Mouse (Mus musculus): ENCODE data around the gene Olfr601. TPM values are rescaled to one million over a fixed set of nuclear protein-coding genes. Genes with fewer than 3 reads are reported as not detected.

The Olfr601 gene
- not detected for polyA plus RNA-seq (2014; fragmentation: Illumina TruSeq; extraction: RNeasy Lipid Tissue Mini Kit (QIAGEN cat#74804))

DNA sequence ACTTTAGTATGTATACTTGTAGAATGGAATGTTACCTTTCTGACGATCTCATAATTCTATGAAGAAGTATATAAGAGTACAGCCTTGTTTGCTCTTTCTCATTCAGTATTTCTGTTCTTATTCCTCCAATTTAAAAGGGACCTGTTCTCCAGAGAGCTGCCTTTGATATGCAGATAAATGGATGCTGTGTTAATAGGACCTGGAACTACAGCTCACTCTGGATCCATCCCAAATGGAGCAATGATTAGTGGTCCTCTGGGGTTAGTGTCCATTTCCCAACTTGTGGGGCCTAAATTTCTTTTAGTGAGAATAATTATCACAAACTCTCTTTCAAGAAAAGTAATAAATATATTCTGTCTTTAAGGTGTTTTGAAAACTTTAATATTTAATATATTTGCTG is at the start of gene Olfr601:
Gene Olfr601 (minus strand): TSS at position 101 of the 400 bp plus-strand sequence.

DNA sequence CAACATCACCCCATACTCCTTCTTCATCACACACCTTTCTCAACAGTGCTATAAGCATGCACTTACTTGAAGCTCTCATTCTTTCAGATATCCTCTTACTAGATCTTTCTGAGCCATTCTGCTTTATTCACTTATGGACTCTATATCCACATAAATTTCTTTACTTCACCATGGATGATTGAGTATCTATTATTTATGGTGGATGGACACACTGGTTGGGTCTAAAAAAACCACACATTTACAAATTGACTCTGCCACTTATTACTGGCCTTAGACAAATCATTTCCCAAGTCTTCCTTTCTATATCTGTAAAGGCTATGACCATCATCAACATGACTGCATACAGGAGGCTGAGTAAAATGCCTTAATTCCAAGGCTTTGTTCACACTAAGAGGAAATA is 23.6 kb upstream of the Olfr601 start, which contains the start of gene Olfr603:
Gene Olfr603 (minus strand): TSS at position 101 of the 400 bp plus-strand sequence.

DNA sequence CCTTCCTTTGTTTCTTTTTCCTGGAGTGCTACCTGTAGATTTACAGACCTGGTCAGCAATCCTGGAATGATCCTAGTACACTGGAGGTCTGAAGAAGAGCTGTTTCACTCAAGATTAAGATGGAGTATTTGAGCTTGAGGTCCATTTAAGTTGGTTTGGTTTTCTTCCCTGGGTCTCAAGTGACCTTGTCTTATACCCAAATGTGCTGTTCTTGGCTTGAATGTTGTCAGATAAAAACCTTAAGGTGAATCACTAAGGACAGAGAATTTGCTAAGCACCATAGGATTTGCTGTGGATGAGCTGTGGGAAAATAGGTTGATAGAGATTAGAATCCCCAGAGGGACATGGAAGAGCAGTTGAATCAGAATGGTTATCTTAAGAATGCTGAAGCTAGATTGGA is 12.9 kb downstream of the Olfr601 start, which contains the start of gene Olfr600:
Gene Olfr600 (minus strand): TSS at position 101 of the 400 bp plus-strand sequence.

DNA sequence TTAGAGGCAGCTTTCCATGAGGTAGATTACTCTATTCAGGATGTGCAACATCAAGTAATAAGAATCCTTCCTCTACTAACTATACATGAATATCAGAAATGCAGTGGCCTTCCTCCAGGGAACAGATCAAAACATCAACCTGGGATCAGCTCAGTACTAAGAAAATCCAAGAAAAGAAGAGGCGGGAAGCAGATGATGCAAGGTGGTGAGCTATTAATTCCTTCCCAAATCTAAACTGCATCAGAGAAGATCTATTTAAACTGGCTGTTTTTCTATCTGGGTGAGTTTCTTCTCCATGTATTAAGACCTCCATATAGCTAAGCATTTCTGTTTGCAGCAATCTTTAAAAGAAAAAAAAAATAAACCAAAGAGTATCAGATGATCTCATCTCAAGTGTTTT is 26.8 kb downstream of the Olfr601 start, which contains the start of gene Olfr599:
Gene Olfr599 (plus strand): TSS at position 301 of the 400 bp plus-strand sequence.

DNA sequence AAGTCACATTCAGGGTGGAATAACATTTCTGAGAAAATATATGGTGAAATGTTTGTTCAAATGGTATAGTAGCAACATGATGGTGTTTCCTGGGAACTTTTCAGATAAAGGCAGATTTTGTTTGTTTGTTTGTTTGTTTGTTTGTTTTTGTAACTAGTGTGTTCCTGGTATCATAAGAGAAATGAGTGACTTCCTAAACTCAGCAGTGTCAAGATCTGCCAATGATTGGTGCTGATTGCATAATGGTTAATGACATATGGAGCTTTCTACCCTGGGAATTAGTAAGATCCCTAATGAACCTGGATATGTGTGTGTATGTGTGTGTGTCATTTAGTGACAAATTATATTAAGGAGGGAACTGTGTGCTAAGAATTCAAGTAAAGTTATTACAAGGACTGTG is 39.2 kb downstream of the Olfr601 start, which contains the start of gene Olfr598:
Gene Olfr598 (plus strand): TSS at position 301 of the 400 bp plus-strand sequence.

DNA sequence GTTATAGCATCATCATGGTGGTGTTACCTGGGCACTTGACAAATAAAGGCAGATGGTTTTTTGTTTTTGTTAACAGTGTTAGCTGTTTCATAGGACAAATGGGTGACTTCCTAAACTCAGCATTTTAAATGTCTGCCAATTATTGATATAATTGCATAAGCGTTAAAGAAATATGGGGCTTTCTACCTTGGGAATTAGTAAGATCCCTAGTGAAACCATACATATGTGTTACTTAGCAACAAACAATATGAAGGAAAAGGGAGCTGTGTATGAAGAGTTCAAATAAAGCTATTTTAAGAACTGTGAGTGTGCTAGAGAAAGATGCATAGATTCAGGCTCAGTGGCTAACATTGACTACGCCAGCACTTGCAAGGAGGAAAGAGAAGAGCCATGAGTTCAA is 46.4 kb downstream of the Olfr601 start, which contains the start of gene Olfr597:
Gene Olfr597 (plus strand): TSS at position 301 of the 400 bp plus-strand sequence.

Other genes with a start within 250 kb of the Olfr601 start
- not detected for gene Olfr586, start 237.0 kb downstream of the Olfr601 start, polyA plus RNA-seq (2014; fragmentation: Illumina TruSeq; extraction: RNeasy Lipid Tissue Mini Kit (QIAGEN cat#74804))
- not detected for gene Olfr588-ps1, start 221.8 kb downstream of the Olfr601 start, polyA plus RNA-seq (2014; fragmentation: Illumina TruSeq; extraction: RNeasy Lipid Tissue Mini Kit (QIAGEN cat#74804))
- gene Olfr589, start 206.3 kb downstream of the Olfr601 start, polyA plus RNA-seq (2014; fragmentation: Illumina TruSeq; extraction: RNeasy Lipid Tissue Mini Kit (QIAGEN cat#74804)) = not detected
- not detected for gene Olfr591, start 184.3 kb downstream of the Olfr601 start, polyA plus RNA-seq (2014; fragmentation: Illumina TruSeq; extraction: RNeasy Lipid Tissue Mini Kit (QIAGEN cat#74804))
- gene Olfr592, start 177.9 kb downstream of the Olfr601 start, polyA plus RNA-seq (2014; fragmentation: Illumina TruSeq; extraction: RNeasy Lipid Tissue Mini Kit (QIAGEN cat#74804)) = not detected
- not detected for gene Olfr593, start 150.8 kb downstream of the Olfr601 start, polyA plus RNA-seq (2014; fragmentation: Illumina TruSeq; extraction: RNeasy Lipid Tissue Mini Kit (QIAGEN cat#74804))
- not detected for gene Olfr594, start 145.7 kb downstream of the Olfr601 start, polyA plus RNA-seq (2014; fragmentation: Illumina TruSeq; extraction: RNeasy Lipid Tissue Mini Kit (QIAGEN cat#74804))
- not detected for gene Usp17ld, start 110.2 kb downstream of the Olfr601 start, polyA plus RNA-seq (2014; fragmentation: Illumina TruSeq; extraction: RNeasy Lipid Tissue Mini Kit (QIAGEN cat#74804))
- gene Olfr596, start 57.0 kb downstream of the Olfr601 start, polyA plus RNA-seq (2014; fragmentation: Illumina TruSeq; extraction: RNeasy Lipid Tissue Mini Kit (QIAGEN cat#74804)) = not detected
- not detected for gene Olfr597, start 46.3 kb downstream of the Olfr601 start, polyA plus RNA-seq (2014; fragmentation: Illumina TruSeq; extraction: RNeasy Lipid Tissue Mini Kit (QIAGEN cat#74804))
- gene Olfr598, start 39.1 kb downstream of the Olfr601 start, polyA plus RNA-seq (2014; fragmentation: Illumina TruSeq; extraction: RNeasy Lipid Tissue Mini Kit (QIAGEN cat#74804)) = not detected
- gene Olfr599, start 26.7 kb downstream of the Olfr601 start, polyA plus RNA-seq (2014; fragmentation: Illumina TruSeq; extraction: RNeasy Lipid Tissue Mini Kit (QIAGEN cat#74804)) = not detected
- gene Olfr600, start 13.0 kb downstream of the Olfr601 start, polyA plus RNA-seq (2014; fragmentation: Illumina TruSeq; extraction: RNeasy Lipid Tissue Mini Kit (QIAGEN cat#74804)) = not detected
- not detected for gene Olfr603, start 23.5 kb upstream of the Olfr601 start, polyA plus RNA-seq (2014; fragmentation: Illumina TruSeq; extraction: RNeasy Lipid Tissue Mini Kit (QIAGEN cat#74804))
- not detected for gene Usp17lc, start 52.4 kb upstream of the Olfr601 start, polyA plus RNA-seq (2014; fragmentation: Illumina TruSeq; extraction: RNeasy Lipid Tissue Mini Kit (QIAGEN cat#74804))
- gene Olfr605, start 82.8 kb upstream of the Olfr601 start, polyA plus RNA-seq (2014; fragmentation: Illumina TruSeq; extraction: RNeasy Lipid Tissue Mini Kit (QIAGEN cat#74804)) = not detected
- not detected for gene Olfr606, start 86.4 kb upstream of the Olfr601 start, polyA plus RNA-seq (2014; fragmentation: Illumina TruSeq; extraction: RNeasy Lipid Tissue Mini Kit (QIAGEN cat#74804))
- not detected for gene Olfr607, start 101.5 kb upstream of the Olfr601 start, polyA plus RNA-seq (2014; fragmentation: Illumina TruSeq; extraction: RNeasy Lipid Tissue Mini Kit (QIAGEN cat#74804))
- not detected for gene Olfr608, start 107.2 kb upstream of the Olfr601 start, polyA plus RNA-seq (2014; fragmentation: Illumina TruSeq; extraction: RNeasy Lipid Tissue Mini Kit (QIAGEN cat#74804))
- not detected for gene Olfr609, start 135.4 kb upstream of the Olfr601 start, polyA plus RNA-seq (2014; fragmentation: Illumina TruSeq; extraction: RNeasy Lipid Tissue Mini Kit (QIAGEN cat#74804))
- not detected for gene Olfr610, start 149.5 kb upstream of the Olfr601 start, polyA plus RNA-seq (2014; fragmentation: Illumina TruSeq; extraction: RNeasy Lipid Tissue Mini Kit (QIAGEN cat#74804))
- gene Olfr611, start 158.2 kb upstream of the Olfr601 start, polyA plus RNA-seq (2014; fragmentation: Illumina TruSeq; extraction: RNeasy Lipid Tissue Mini Kit (QIAGEN cat#74804)) = not detected
- gene Olfr612, start 180.1 kb upstream of the Olfr601 start, polyA plus RNA-seq (2014; fragmentation: Illumina TruSeq; extraction: RNeasy Lipid Tissue Mini Kit (QIAGEN cat#74804)) = not detected
- not detected for gene Olfr613, start 185.4 kb upstream of the Olfr601 start, polyA plus RNA-seq (2014; fragmentation: Illumina TruSeq; extraction: RNeasy Lipid Tissue Mini Kit (QIAGEN cat#74804))
- not detected for gene Olfr615, start 193.4 kb upstream of the Olfr601 start, polyA plus RNA-seq (2014; fragmentation: Illumina TruSeq; extraction: RNeasy Lipid Tissue Mini Kit (QIAGEN cat#74804))
- gene Olfr616, start 206.5 kb upstream of the Olfr601 start, polyA plus RNA-seq (2014; fragmentation: Illumina TruSeq; extraction: RNeasy Lipid Tissue Mini Kit (QIAGEN cat#74804)) = not detected
- not detected for gene Olfr617, start 210.4 kb upstream of the Olfr601 start, polyA plus RNA-seq (2014; fragmentation: Illumina TruSeq; extraction: RNeasy Lipid Tissue Mini Kit (QIAGEN cat#74804))
- not detected for gene Olfr618, start 227.4 kb upstream of the Olfr601 start, polyA plus RNA-seq (2014; fragmentation: Illumina TruSeq; extraction: RNeasy Lipid Tissue Mini Kit (QIAGEN cat#74804))
- not detected for gene Olfr619, start 237.9 kb upstream of the Olfr601 start, polyA plus RNA-seq (2014; fragmentation: Illumina TruSeq; extraction: RNeasy Lipid Tissue Mini Kit (QIAGEN cat#74804))
- gene Olfr620, start 249.9 kb upstream of the Olfr601 start, polyA plus RNA-seq (2014; fragmentation: Illumina TruSeq; extraction: RNeasy Lipid Tissue Mini Kit (QIAGEN cat#74804)) = not detected